Mouse (Mus musculus): ENCODE measurements around the gene Gm49378.

Gm49378 gene

GRCm38 (mm10) chr14:55590748-55591330, 46.9 kb downstream of the Gm49378 start, which contains the start of gene Psme2:
Gene Psme2 (minus strand): TSS chr14:55591113.
- peak; percentile 74 for DNase-seq (ENCODE audit: extremely low spot score, low read depth, low spot score)

- DNase-seq (ENCODE audit: extremely low spot score, low read depth, low spot score): no peak
Observed at GRCm38 (mm10) chr14:55589771-55590448, 47.8 kb downstream of the Gm49378 start.

- no peak for DNase-seq (ENCODE audit: extremely low spot score, low read depth, low spot score)
Observed at GRCm38 (mm10) chr14:55589271-55589670, 48.4 kb downstream of the Gm49378 start.

GRCm38 (mm10) chr14:55586149-55586548, 51.5 kb downstream of the Gm49378 start:
- no peak for DNase-seq (ENCODE audit: extremely low spot score, low read depth, low spot score)

- DNase-seq (ENCODE audit: extremely low spot score, low read depth, low spot score): no peak
Observed at GRCm38 (mm10) chr14:55585566-55585960, 52.1 kb downstream of the Gm49378 start.

- DNase-seq (ENCODE audit: extremely low spot score, low read depth, low spot score): no peak
Observed at GRCm38 (mm10) chr14:55584702-55585565, 52.8 kb downstream of the Gm49378 start, which contains the start of gene Emc9. Gene Emc9 (minus strand): TSS chr14:55585302.

GRCm38 (mm10) chr14:55584303-55584701, 53.4 kb downstream of the Gm49378 start:
- DNase-seq (ENCODE audit: extremely low spot score, low read depth, low spot score): no peak

GRCm38 (mm10) chr14:55581981-55582681, 55.6 kb downstream of the Gm49378 start:
- no peak for DNase-seq (ENCODE audit: extremely low spot score, low read depth, low spot score)

GRCm38 (mm10) chr14:55580731-55581130, 57.0 kb downstream of the Gm49378 start:
- DNase-seq (ENCODE audit: extremely low spot score, low read depth, low spot score): no peak

- DNase-seq (ENCODE audit: extremely low spot score, low read depth, low spot score): no peak
Observed at GRCm38 (mm10) chr14:55579511-55580496, 57.9 kb downstream of the Gm49378 start.

Data from hindlimb bud, embryonic 11.5 days (tissue).